Mouse (Mus musculus) MEL (cell line): ENCODE results near the gene Sectm1a. TPM values are rescaled to one million over a fixed set of nuclear protein-coding genes. Genes with fewer than 3 reads are reported as not detected.

Experiments used
- GATA1 ChIP-seq: IDR thresholded peaks from 2 replicates; pipeline ENCODE4 v1.6.1; 2011; ENCODE audit warnings: low read depth, low read length, improper control_type of control experiment
- POLR2AphosphoS5 ChIP-seq: IDR thresholded peaks from 2 replicates; pipeline ENCODE4 v1.6.1; 2012; ENCODE audit warnings: low read depth, borderline replicate concordance, mild to moderate bottlenecking, inconsistent platforms, low read length, moderate library complexity, mixed read lengths
- SIN3A ChIP-seq: IDR thresholded peaks from 2 replicates; pipeline ENCODE4 v1.6.1; 2012; ENCODE audit warnings: low read length, improper control_type of control experiment, inconsistent platforms
- SMC3 ChIP-seq: IDR thresholded peaks from 2 replicates; pipeline ENCODE4 v1.6.1; 2011; ENCODE audit warnings: low read depth, low read length, improper control_type of control experiment
- ZMIZ1 ChIP-seq: IDR thresholded peaks from 2 replicates; pipeline ENCODE4 v1.6.1; 2012; ENCODE audit warnings: low read depth, mild to moderate bottlenecking, inconsistent platforms, low read length, improper control_type of control experiment, moderate library complexity
- polyA plus RNA-seq, 2 experiments: library from polyadenylated mRNA; stranded (reverse) in 1 of 2; unstranded in 1 of 2; fragments of >175 nt in 1 of 2; fragments of >200 nt in 1 of 2; gene quantifications; 2 replicates each; pipeline versions ENCODE4 v1.2.1 to v1.2.4; 2012; ENCODE audit warnings: low replicate concordance in 2 of 2, low read depth in 1 of 2; ENCODE audit not compliant: insufficient read length in 2 of 2, insufficient read depth in 1 of 2, missing spikeins in 1 of 2
- total RNA-seq: library from RNA; depleted of rRNA; stranded (reverse); fragments of 300-350 nt; gene quantifications from 2 replicates; pipeline ENCODE4 v1.2.3, GENCODE M21; 2012; rRNA removed

Gene Sectm1a
- total and polyA plus RNA-seq, 3 experiments: 22.0 to 22.3 TPM; not detected in 1

GRCm38 (mm10) chr11:121017703-121018102, 63.3 kb downstream of the Sectm1a start (continued):
- TF ChIP-seq SIN3A (no peak), POLR2AphosphoS5 (no peak), SMC3 (peak; percentile 99), GATA1 (no peak), ZMIZ1 (no peak)

Other genes with a start within 250 kb of the Sectm1a start
- 4.4 and 5.3 TPM in 2 replicates for gene Ccdc57, start 148.3 kb downstream of the Sectm1a start, total RNA-seq
- gene Ccdc57, start 148.3 kb downstream of the Sectm1a start, polyA plus RNA-seq: 1 to 10 TPM in 1 of 2 experiments, not detected in 1; 7.4 TPM
- 570 and 748 TPM in 2 replicates for gene Slc16a3, start 132.7 kb downstream of the Sectm1a start, total RNA-seq
- 100 to 1,000 TPM in 1 of 2 experiments, 10 to 100 TPM in 1; 85.7 to 610 TPM for gene Slc16a3, start 132.7 kb downstream of the Sectm1a start, polyA plus RNA-seq
- gene Csnk1d, start 89.9 kb downstream of the Sectm1a start, total RNA-seq: 81.3 and 83.2 TPM in 2 replicates
- 100 to 1,000 TPM; 121 to 329 TPM for gene Csnk1d, start 89.9 kb downstream of the Sectm1a start, polyA plus RNA-seq
- 0.39 and 0.58 TPM in 2 replicates for gene Cd7, start 41.8 kb downstream of the Sectm1a start, total RNA-seq
- under 1 TPM in 1 of 2 experiments, not detected in 1; 0.33 TPM for gene Cd7, start 41.8 kb downstream of the Sectm1a start, polyA plus RNA-seq
- gene Sectm1b, start 17.7 kb downstream of the Sectm1a start, total RNA-seq: not detected in 2 replicates
- under 1 TPM in 1 of 2 experiments, not detected in 1; 0.14 TPM for gene Sectm1b, start 17.7 kb downstream of the Sectm1a start, polyA plus RNA-seq
- 44.7 and 45.7 TPM in 2 replicates for gene Tex19.2, start 37.5 kb upstream of the Sectm1a start, total RNA-seq
- gene Tex19.2, start 37.5 kb upstream of the Sectm1a start, polyA plus RNA-seq: 10 to 100 TPM in 1 of 2 experiments, not detected in 1; 34.5 TPM
- 0.19 and 0.62 TPM in 2 replicates for gene Tex19.1, start 64.9 kb upstream of the Sectm1a start, total RNA-seq
- under 1 TPM in 1 of 2 experiments, not detected in 1; 0.10 TPM for gene Tex19.1, start 64.9 kb upstream of the Sectm1a start, polyA plus RNA-seq
- gene Uts2r, start 79.1 kb upstream of the Sectm1a start, total RNA-seq: not detected in 2 replicates
- not detected for gene Uts2r, start 79.1 kb upstream of the Sectm1a start, polyA plus RNA-seq
- gene Hexdc, start 123.2 kb upstream of the Sectm1a start, total RNA-seq: 6.4 and 7.1 TPM in 2 replicates
- gene Hexdc, start 123.2 kb upstream of the Sectm1a start, polyA plus RNA-seq: 1 to 10 TPM in 1 of 2 experiments, not detected in 1; 9.0 TPM
- gene Ogfod3, start 123.5 kb upstream of the Sectm1a start, total RNA-seq: 10.1 and 12.7 TPM in 2 replicates
- 10 to 100 TPM in 1 of 2 experiments, not detected in 1; 12.3 TPM for gene Ogfod3, start 123.5 kb upstream of the Sectm1a start, polyA plus RNA-seq
- 42.5 and 46.1 TPM in 2 replicates for gene Cybc1, start 148.1 kb upstream of the Sectm1a start, total RNA-seq
- 10 to 100 TPM in 1 of 2 experiments, not detected in 1; 43.6 TPM for gene Cybc1, start 148.1 kb upstream of the Sectm1a start, polyA plus RNA-seq
- gene Narf, start 156.0 kb upstream of the Sectm1a start, total RNA-seq: 31.9 and 45.3 TPM in 2 replicates
- 10 to 100 TPM in 1 of 2 experiments, not detected in 1; 44.9 TPM for gene Narf, start 156.0 kb upstream of the Sectm1a start, polyA plus RNA-seq
- 59.6 and 64.5 TPM in 2 replicates for gene Foxk2, start 178.8 kb upstream of the Sectm1a start, total RNA-seq
- gene Foxk2, start 178.8 kb upstream of the Sectm1a start, polyA plus RNA-seq: 100 to 1,000 TPM in 1 of 2 experiments, 10 to 100 TPM in 1; 68.0 to 317 TPM